Mouse (Mus musculus) liver, embryonic 12.5 days (tissue): ENCODE results near the gene Eno2. TPM values are rescaled to one million over a fixed set of nuclear protein-coding genes. Genes with fewer than 3 reads are reported as not detected.

ENCODE experiments used
- ATAC-seq: fragments of 200-750 bp; cut with Nextera tagmentation; 2 replicates; pipeline ENCODE4 v1.8.0; 2017; ENCODE audit warnings: moderate number of reproducible peaks, mild to moderate bottlenecking, moderate library complexity
- H3K27ac ChIP-seq: fragments of 300-500 bp; sonication (generic); 2 replicates; pipeline ENCODE4 v1.5.1; 2016; ENCODE audit warnings: mild to moderate bottlenecking
- H3K27me3 ChIP-seq: fragments of 300-500 bp; sonication (generic); replicated peaks from 2 replicates; pipeline ENCODE4 v1.6.1; 2016; ENCODE audit warnings: mild to moderate bottlenecking, moderate library complexity
- H3K36me3 ChIP-seq: fragments of 300-500 bp; sonication (generic); 2 replicates; pipeline ENCODE4 v1.6.1; 2016; ENCODE audit warnings: mild to moderate bottlenecking, moderate library complexity
- H3K4me1 ChIP-seq: fragments of 300-500 bp; sonication (generic); 2 replicates; pipeline ENCODE4 v1.6.1; 2016
- H3K4me2 ChIP-seq: fragments of 300-500 bp; sonication (generic); 2 replicates; pipeline ENCODE4 v1.6.1; 2016; ENCODE audit warnings: mild to moderate bottlenecking, moderate library complexity
- H3K4me3 ChIP-seq: fragments of 300-500 bp; sonication (generic); 2 replicates; pipeline ENCODE4 v1.5.1; 2016; ENCODE audit warnings: mild to moderate bottlenecking, moderate library complexity
- H3K9ac ChIP-seq: fragments of 300-500 bp; sonication (generic); 2 replicates; pipeline ENCODE4 v1.6.1; 2016; ENCODE audit warnings: mild to moderate bottlenecking, moderate library complexity
- H3K9me3 ChIP-seq: fragments of 300-500 bp; sonication (generic); replicated peaks from 2 replicates; pipeline ENCODE4 v1.6.1; 2016; ENCODE audit warnings: mild to moderate bottlenecking, moderate library complexity
- WGBS: fragments of 180-500 bp; shearing (Covaris S2); methylation state at CpG from one replicate; pipeline ENCODE4 v1.1.7; 2016; ENCODE audit not compliant: insufficient replicate concordance; 5-methylcytosine and 5-hydroxymethylcytosine counted together
- polyA plus RNA-seq: library from polyadenylated mRNA; unstranded; fragments of >200 nt; fragmentation: Nextera tagmentation; extraction: Ambion mirVana; gene quantifications from 2 replicates; pipeline ENCODE4 v1.2.1, GENCODE M21; 2016

Gene Eno2
- polyA plus RNA-seq, 1 experiment from 2014 or later: 0.77 TPM

GRCm38 (mm10) chr6:124742839-124743514 is 26.5 kb downstream of the Eno2 start:
- no peak for ATAC-seq
- H3K4me2 ChIP-seq: no peak overlapping the region
- H3K4me1 ChIP-seq: peaks cover 58% of the 10 kb centered on the region
- H3K9me3 ChIP-seq: no peaks in the 10 kb centered on the region
- 0 out of 2 replicates have a peak, but pooled peaks cover 2% of the 10 kb centered on the region for H3K27me3 ChIP-seq
- H3K36me3 ChIP-seq: peaks cover 11% of the 10 kb centered on the region
- H3K27ac ChIP-seq: no peak overlapping the region
- no peak overlapping the region for H3K9ac ChIP-seq
- H3K4me3 ChIP-seq: no peak overlapping the region
- WGBS: 84% methylated on average over 15 of the region's 15 CpGs

- Histone ChIP-seq H3K27ac (peak overlapping the region; percentile 98), H3K4me2 (peak overlapping the region; percentile 94), H3K36me3 (peaks cover 3% of the 10 kb centered on the region; the same call in 1 of the 2 replicates), H3K4me1 (peaks cover 62% of the 10 kb centered on the region), H3K27me3 (no peaks in the 10 kb centered on the region), H3K9me3 (no peaks in the 10 kb centered on the region), H3K9ac (peak overlapping the region; percentile 83), H3K4me3 (peak overlapping the region; percentile 65)
- 74% methylated on average over 3 of the region's 3 CpGs for WGBS
- ATAC-seq: no peak
Measured at GRCm38 (mm10) chr6:124741842-124742241, 27.6 kb downstream of the Eno2 start.

- Histone ChIP-seq H3K36me3 (peaks cover 3% of the 10 kb centered on the region; the same call in 1 of the 2 replicates), H3K9ac (peak within 1 kb of the TSS; percentile 83), H3K4me2 (peak within 1 kb of the TSS; percentile 94), H3K4me1 (peaks cover 55% of the 10 kb centered on the region), H3K4me3 (peak within 1 kb of the TSS; percentile 65), H3K27ac (peak within 1 kb of the TSS; percentile 98), H3K27me3 (no peaks in the 10 kb centered on the region), H3K9me3 (no peaks in the 10 kb centered on the region)
- WGBS: 1% methylated on average over 41 of the region's 41 CpGs
- peak; percentile 84 for ATAC-seq
Measured at GRCm38 (mm10) chr6:124740888-124741761, 28.3 kb downstream of the Eno2 start, which contains the start of gene Grcc10. TSS of gene Grcc10 (minus strand) at chr6:124741374.

GRCm38 (mm10) chr6:124740211-124740887 is 29.1 kb downstream of the Eno2 start:
- WGBS: 0% methylated on average over 29 of the region's 29 CpGs
- peak overlapping the region; percentile 65 for H3K4me3 ChIP-seq
- peak overlapping the region; percentile 83 for H3K9ac ChIP-seq
- H3K4me2 ChIP-seq: peak overlapping the region; percentile 94
- peaks cover 51% of the 10 kb centered on the region for H3K4me1 ChIP-seq
- peak overlapping the region; percentile 98 for H3K27ac ChIP-seq
- peaks cover 3% of the 10 kb centered on the region; the same call in 1 of the 2 replicates for H3K36me3 ChIP-seq
- no peaks in the 10 kb centered on the region for H3K9me3 ChIP-seq
- H3K27me3 ChIP-seq: no peaks in the 10 kb centered on the region
- peak; percentile 10; the same call in 1 of the 2 replicates for ATAC-seq

- peak overlapping the region; percentile 94 for H3K4me2 ChIP-seq
- H3K9me3 ChIP-seq: no peaks in the 10 kb centered on the region
- H3K4me3 ChIP-seq: peak overlapping the region; percentile 65; the same call in 1 of the 2 replicates
Measured at GRCm38 (mm10) chr6:124739231-124739796, 30.2 kb downstream of the Eno2 start.

GRCm38 (mm10) chr6:124738511-124739023 is 30.9 kb downstream of the Eno2 start, which contains the start of gene Ptpn6:
TSS of gene Ptpn6 (minus strand) at chr6:124738714.
- 24% methylated on average over 15 of the region's 15 CpGs for whole genome bisulfite sequencing
- Histone ChIP-seq H3K27ac (peak within 1 kb of the TSS; percentile 98), H3K4me3 (peak within 1 kb of the TSS; percentile 13), H3K27me3 (no peaks in the 10 kb centered on the region), H3K4me1 (peaks cover 53% of the 10 kb centered on the region), H3K9me3 (no peaks in the 10 kb centered on the region), H3K9ac (peak within 1 kb of the TSS; percentile 83), H3K36me3 (peaks cover 3% of the 10 kb centered on the region; the same call in 1 of the 2 replicates), H3K4me2 (peak within 1 kb of the TSS; percentile 94)
- ATAC-seq: peak; percentile 6; the same call in 1 of the 2 replicates

More at GRCm38 (mm10) chr6:124739231-124739796, 30.2 kb downstream of the Eno2 start:
- H3K27ac ChIP-seq: peak overlapping the region; percentile 98
- WGBS: 68% methylated on average over 10 of the region's 10 CpGs
- no peaks in the 10 kb centered on the region for H3K27me3 ChIP-seq
- ATAC-seq: no peak
- H3K4me1 ChIP-seq: peaks cover 45% of the 10 kb centered on the region
- peak overlapping the region; percentile 83; the same call in 1 of the 2 replicates for H3K9ac ChIP-seq
- peaks cover 3% of the 10 kb centered on the region; the same call in 1 of the 2 replicates for H3K36me3 ChIP-seq

- Histone ChIP-seq H3K4me1 (peaks cover 65% of the 10 kb centered on the region), H3K9me3 (no peaks in the 10 kb centered on the region)
Measured at GRCm38 (mm10) chr6:124737040-124737439, 32.4 kb downstream of the Eno2 start.

GRCm38 (mm10) chr6:124734417-124734816 is 35.1 kb downstream of the Eno2 start:
- H3K27me3 ChIP-seq: no peaks in the 10 kb centered on the region
- no peak overlapping the region for H3K27ac ChIP-seq
- no peak overlapping the region for H3K9ac ChIP-seq
- H3K4me1 ChIP-seq: peaks cover 58% of the 10 kb centered on the region
- ATAC-seq: no peak
- no peak overlapping the region for H3K4me2 ChIP-seq
- no peaks in the 10 kb centered on the region for H3K9me3 ChIP-seq
- H3K4me3 ChIP-seq: no peak overlapping the region
- 60% methylated on average over 3 of the region's 3 CpGs for WGBS
- H3K36me3 ChIP-seq: no peaks in the 10 kb centered on the region

More at GRCm38 (mm10) chr6:124737040-124737439, 32.4 kb downstream of the Eno2 start:
- Histone ChIP-seq H3K36me3 (no peaks in the 10 kb centered on the region), H3K9ac (no peak overlapping the region), H3K4me3 (no peak overlapping the region), H3K4me2 (no peak overlapping the region), H3K27me3 (no peaks in the 10 kb centered on the region), H3K27ac (no peak overlapping the region)
- WGBS: 85% methylated on average over 11 of the region's 11 CpGs
- ATAC-seq: no peak

GRCm38 (mm10) chr6:124732476-124733370 is 36.8 kb downstream of the Eno2 start:
- H3K9me3 ChIP-seq: no peaks in the 10 kb centered on the region
- 25% methylated on average over 19 of the region's 19 CpGs for WGBS

GRCm38 (mm10) chr6:124731038-124731437 is 38.4 kb downstream of the Eno2 start:
- H3K9me3 ChIP-seq: no peaks in the 10 kb centered on the region
- H3K9ac ChIP-seq: no peak overlapping the region
- H3K4me1 ChIP-seq: peaks cover 40% of the 10 kb centered on the region
- peaks cover 16% of the 10 kb centered on the region for H3K36me3 ChIP-seq
- peak overlapping the region; percentile 62 for H3K4me2 ChIP-seq
- no peak for ATAC-seq
- WGBS: 79% methylated on average over 7 of the region's 7 CpGs
- H3K4me3 ChIP-seq: no peak overlapping the region
- no peaks in the 10 kb centered on the region for H3K27me3 ChIP-seq
- H3K27ac ChIP-seq: no peak overlapping the region

More at GRCm38 (mm10) chr6:124732476-124733370, 36.8 kb downstream of the Eno2 start:
- Histone ChIP-seq H3K36me3 (peaks cover 8% of the 10 kb centered on the region; the same call in 1 of the 2 replicates), H3K27me3 (no peaks in the 10 kb centered on the region), H3K4me2 (peak overlapping the region; percentile 62), H3K4me3 (peak overlapping the region; percentile 52), H3K4me1 (peaks cover 41% of the 10 kb centered on the region), H3K27ac (peak overlapping the region; percentile 63), H3K9ac (peak overlapping the region; percentile 51)
- ATAC-seq: peak; percentile 75
